11 mouse cellular contexts compared by ENCODE assay signal in genomic region chr10:84658088-84658848, GRCm38 (mm10). TPM values are rescaled to one million over a fixed set of nuclear protein-coding genes. Genes with fewer than 3 reads are reported as not detected.
A peak's percentile ranks its signal among the peaks of the same experiment; 100 is the strongest.
DNase-seq lines count a peak whose midpoint lies in the region; ATAC-seq and TF ChIP-seq lines count a peak whose summit lies in the region.
"Had no signal": no experiment of that assay in that cellular context is flagged by ENCODE, and none has a peak within 500 bp of the region (broad histone marks: within the 10 kb centered on the region; RNA-seq: fewer than 3 reads in every experiment).

No protein-coding gene starts in this region.

- no peak overlapping the region for H3K4me3 ChIP-seq in intestine, embryonic 16.5 days (ENCODE audit: low read length)
- no peak overlapping the region for H3K4me3 ChIP-seq in intestine, postnatal 0 days (ENCODE audit: low read depth, low read length)
- H3K4me3 ChIP-seq in forebrain, embryonic 14.5 days (ENCODE audit: low read depth, low read length), result no peak overlapping the region
- H3K4me3 ChIP-seq in midbrain, embryonic 16.5 days (ENCODE audit: low read depth, low read length), result no peak overlapping the region

- no peak overlapping the region for H3K9ac ChIP-seq in intestine, embryonic 16.5 days (ENCODE audit: low read depth, low read length)
- no peak overlapping the region for H3K9ac ChIP-seq in intestine, postnatal 0 days (ENCODE audit: low read depth, low read length)
- H3K9ac ChIP-seq in forebrain, embryonic 14.5 days (ENCODE audit: low read length), result no peak overlapping the region
- no peak overlapping the region for H3K9ac ChIP-seq in midbrain, embryonic 16.5 days (ENCODE audit: low read depth, low read length)

- H3K4me2 ChIP-seq in intestine, embryonic 16.5 days (ENCODE audit: low read depth, low read length), result no peak overlapping the region
- H3K4me2 ChIP-seq in intestine, postnatal 0 days (replicated peaks; ENCODE audit: low read depth), result no peak overlapping the region
- H3K4me2 ChIP-seq in forebrain, embryonic 14.5 days (ENCODE audit: low read length), result no peak overlapping the region
- no peak overlapping the region for H3K4me2 ChIP-seq in midbrain, embryonic 16.5 days (ENCODE audit: low read length)

- peak; percentile 59 for DNase-seq in R1 (ENCODE audit: low read depth, low spot score)
- peak; percentile 58 for DNase-seq in forebrain, embryonic 14.5 days (ENCODE audit: low spot score)
- DNase-seq in gastrocnemius, adult 18-20 months (ENCODE audit: low spot score), result no peak
- DNase-seq in cerebellum, adult 9-10 months, result no peak
- no peak for DNase-seq in spleen, postnatal 36 days (ENCODE audit: low spot score in 2 of 2)
- DNase-seq: kidney, postnatal 25 days; lung, postnatal 14 days; right cerebral cortex, adult 18-20 months had no signal

- H3K27me3 ChIP-seq in intestine, embryonic 16.5 days (replicated peaks; ENCODE audit: control insufficient read depth, insufficient read depth, low read length), result no peaks in the 10 kb centered on the region
- H3K27me3 ChIP-seq in intestine, postnatal 0 days (replicated peaks; ENCODE audit: control insufficient read depth, insufficient read depth, low read length), result no peaks in the 10 kb centered on the region
- no peaks in the 10 kb centered on the region for H3K27me3 ChIP-seq in forebrain, embryonic 14.5 days (replicated peaks; ENCODE audit: control insufficient read depth, insufficient read depth, low read length)
- no peaks in the 10 kb centered on the region for H3K27me3 ChIP-seq in midbrain, embryonic 16.5 days (ENCODE audit: control insufficient read depth, insufficient read depth, low read depth, low read length)

- no peaks in the 10 kb centered on the region for H3K4me1 ChIP-seq in intestine, embryonic 16.5 days (ENCODE audit: control insufficient read depth, insufficient read depth, low read length)
- no peaks in the 10 kb centered on the region for H3K4me1 ChIP-seq in intestine, postnatal 0 days (replicated peaks; ENCODE audit: control insufficient read depth, insufficient read depth, low read length)
- H3K4me1 ChIP-seq in forebrain, embryonic 14.5 days (ENCODE audit: control insufficient read depth, insufficient read depth, low read length), result peaks cover 18% of the 10 kb centered on the region
- peaks cover 4% of the 10 kb centered on the region for H3K4me1 ChIP-seq in midbrain, embryonic 16.5 days (ENCODE audit: control insufficient read depth, insufficient read depth, low read length)

- no peak for TF ChIP-seq CTCF in intestine, postnatal 0 days (IDR thresholded peaks at IDR 0.05; ENCODE audit: low read depth)

- 0 out of 2 replicates have a peak, but pooled peaks have one; percentile 53 for ATAC-seq in intestine, embryonic 16.5 days
- ATAC-seq in intestine, postnatal 0 days, result no peak
- ATAC-seq in forebrain, embryonic 14.5 days, result peak; percentile 67; the same call in 1 of the 2 replicates
- no peak for ATAC-seq in midbrain, embryonic 16.5 days

- 66% methylated on average over 18 of the region's 18 CpGs for WGBS in intestine, embryonic 16.5 days
- WGBS in intestine, postnatal 0 days, result 65% methylated on average over 18 of the region's 18 CpGs
- 3% methylated on average over 18 of the region's 18 CpGs for WGBS in forebrain, embryonic 14.5 days
- 16% methylated on average over 18 of the region's 18 CpGs for WGBS in midbrain, embryonic 16.5 days

- peaks cover 4% of the 10 kb centered on the region; the same call in 1 of the 2 replicates for H3K36me3 ChIP-seq in intestine, embryonic 16.5 days (ENCODE audit: control insufficient read depth, insufficient read depth, low read length)
- peaks cover 15% of the 10 kb centered on the region for H3K36me3 ChIP-seq in intestine, postnatal 0 days (ENCODE audit: control insufficient read depth, insufficient read depth)
- H3K36me3 ChIP-seq in forebrain, embryonic 14.5 days (ENCODE audit: control insufficient read depth, insufficient read depth, low read length), result peaks cover 3% of the 10 kb centered on the region
- 0 out of 2 replicates have a peak, but pooled peaks cover 2% of the 10 kb centered on the region for H3K36me3 ChIP-seq in midbrain, embryonic 16.5 days (ENCODE audit: control insufficient read depth, insufficient read depth, low read length)

- H3K9me3 ChIP-seq in intestine, embryonic 16.5 days (ENCODE audit: control insufficient read depth, low read length), result no peaks in the 10 kb centered on the region
- H3K9me3 ChIP-seq in intestine, postnatal 0 days (ENCODE audit: control insufficient read depth), result no peaks in the 10 kb centered on the region
- H3K9me3 ChIP-seq in forebrain, embryonic 14.5 days (replicated peaks; ENCODE audit: control insufficient read depth, low read length), result no peaks in the 10 kb centered on the region
- no peaks in the 10 kb centered on the region for H3K9me3 ChIP-seq in midbrain, embryonic 16.5 days (replicated peaks; ENCODE audit: control insufficient read depth, low read length, poor library complexity, severe bottlenecking)

- H3K27ac ChIP-seq in intestine, embryonic 16.5 days (ENCODE audit: low read length), result no peak overlapping the region
- H3K27ac ChIP-seq in intestine, postnatal 0 days (ENCODE audit: low read depth, low read length), result no peak overlapping the region
- H3K27ac ChIP-seq in forebrain, embryonic 14.5 days (ENCODE audit: low read depth, low read length), result 0 out of 2 replicates have a peak overlapping the region, but pooled peaks have one; percentile 6
- H3K27ac ChIP-seq in midbrain, embryonic 16.5 days (ENCODE audit: low read length), result 0 out of 2 replicates have a peak overlapping the region, but pooled peaks have one; percentile 5

RNA-seq across cellular contexts. Expression of gene Polr3b, which starts 36.2 kb away (rescaled TPM):
- 10.4 and 10.5 TPM in 2 replicates for polyA plus RNA-seq in intestine, embryonic 16.5 days (2015; fragmentation: Nextera tagmentation; extraction: Ambion mirVana)
- 3.3 and 4.2 TPM in 2 replicates for polyA plus RNA-seq in intestine, postnatal 0 days (2015; fragmentation: Nextera tagmentation; extraction: Ambion mirVana)
- polyA plus RNA-seq in forebrain, embryonic 14.5 days (2014; fragmentation: Nextera tagmentation; extraction: Ambion mirVana), result 12.6 and 14.7 TPM in 2 replicates
- 13.9 and 14.7 TPM in 2 replicates for polyA plus RNA-seq in midbrain, embryonic 16.5 days (2015; fragmentation: Nextera tagmentation; extraction: Ambion mirVana)
- total RNA-seq in gastrocnemius, adult 18-20 months (2021), result 1 to 10 TPM; 8.8 to 10.0 TPM

Comparison
In these comparisons a context has a peak if more than half of its experiments do, and no peak if none do; other contexts are left out.
1. ATAC-seq: peak in intestine, embryonic 16.5 days (single experiment) and forebrain, embryonic 14.5 days (single experiment); none in intestine, postnatal 0 days (single experiment) and midbrain, embryonic 16.5 days (single experiment).
2. H3K27ac ChIP-seq: peak in forebrain, embryonic 14.5 days (single experiment) and midbrain, embryonic 16.5 days (single experiment); none in intestine, embryonic 16.5 days (single experiment) and intestine, postnatal 0 days (single experiment).
3. DNase-seq: peak in R1 (single experiment) and forebrain, embryonic 14.5 days (single experiment); none in gastrocnemius, adult 18-20 months (single experiment), cerebellum, adult 9-10 months (single experiment) and spleen, postnatal 36 days (0 of 2).